Mouse (Mus musculus): ENCODE measurements around the gene Isy1. TPM values are rescaled to one million over a fixed set of nuclear protein-coding genes. Genes with fewer than 3 reads are reported as not detected.

Isy1 gene
- polyA plus RNA-seq, 1 experiment from 2014 or later = 29.1 TPM

- no peak overlapping the region for H3K4me3 ChIP-seq (ENCODE audit: low read length)
- no peak overlapping the region for H3K9ac ChIP-seq (ENCODE audit: low read length)
- no peaks in the 10 kb centered on the region for H3K9me3 ChIP-seq (replicated peaks; ENCODE audit: control insufficient read depth, low read length)
- no peak for ATAC-seq (replicated peaks; ENCODE audit: extremely low read depth, insufficient read depth, low FRiP score)
- WGBS = 54% methylated on average over 7 of the region's 7 CpGs
- no peaks in the 10 kb centered on the region for H3K27me3 ChIP-seq (ENCODE audit: control insufficient read depth, insufficient read depth, low read length)
- H3K4me2 ChIP-seq (ENCODE audit: low read depth, low read length) = no peak overlapping the region
- peaks cover 15% of the 10 kb centered on the region for H3K4me1 ChIP-seq (ENCODE audit: control insufficient read depth, insufficient read depth, low read length)
- no peak overlapping the region for H3K27ac ChIP-seq (ENCODE audit: low read length)
- H3K36me3 ChIP-seq (ENCODE audit: control insufficient read depth, insufficient read depth) = peaks cover 8% of the 10 kb centered on the region; the same call in 1 of the 2 replicates
Measured at GRCm38 (mm10) chr6:87790779-87791480, 47.7 kb downstream of the Isy1 start.

GRCm38 (mm10) chr6:87789791-87790190 lies 48.8 kb downstream of the Isy1 start:
- H3K4me3 ChIP-seq (ENCODE audit: low read length) = no peak overlapping the region
- H3K4me1 ChIP-seq (ENCODE audit: control insufficient read depth, insufficient read depth, low read length) = peaks cover 15% of the 10 kb centered on the region
- H3K9me3 ChIP-seq (replicated peaks; ENCODE audit: control insufficient read depth, low read length) = no peaks in the 10 kb centered on the region
- WGBS = 85% methylated on average over 6 of the region's 6 CpGs
- peaks cover 8% of the 10 kb centered on the region; the same call in 1 of the 2 replicates for H3K36me3 ChIP-seq (ENCODE audit: control insufficient read depth, insufficient read depth)
- ATAC-seq (replicated peaks; ENCODE audit: extremely low read depth, insufficient read depth, low FRiP score) = no peak
- H3K27ac ChIP-seq (ENCODE audit: low read length) = no peak overlapping the region
- H3K4me2 ChIP-seq (ENCODE audit: low read depth, low read length) = no peak overlapping the region
- H3K27me3 ChIP-seq (ENCODE audit: control insufficient read depth, insufficient read depth, low read length) = no peaks in the 10 kb centered on the region
- no peak overlapping the region for H3K9ac ChIP-seq (ENCODE audit: low read length)

GRCm38 (mm10) chr6:87788896-87789587 lies 49.6 kb downstream of the Isy1 start:
- Histone ChIP-seq H3K4me2 (ENCODE audit: low read depth, low read length) (no peak overlapping the region), H3K27ac (ENCODE audit: low read length) (peak overlapping the region; percentile 71), H3K4me3 (ENCODE audit: low read length) (no peak overlapping the region), H3K36me3 (ENCODE audit: control insufficient read depth, insufficient read depth) (peaks cover 8% of the 10 kb centered on the region; the same call in 1 of the 2 replicates), H3K9ac (ENCODE audit: low read length) (no peak overlapping the region), H3K27me3 (ENCODE audit: control insufficient read depth, insufficient read depth, low read length) (no peaks in the 10 kb centered on the region), H3K4me1 (ENCODE audit: control insufficient read depth, insufficient read depth, low read length) (peaks cover 15% of the 10 kb centered on the region), H3K9me3 (replicated peaks; ENCODE audit: control insufficient read depth, low read length) (no peaks in the 10 kb centered on the region)
- 31% methylated on average over 5 of the region's 5 CpGs for WGBS
- peak; percentile 58; the same call in 1 of the 2 replicates for ATAC-seq (replicated peaks; ENCODE audit: extremely low read depth, insufficient read depth, low FRiP score)

- Histone ChIP-seq H3K27ac (ENCODE audit: low read length) (no peak overlapping the region), H3K36me3 (ENCODE audit: control insufficient read depth, insufficient read depth) (peaks cover 8% of the 10 kb centered on the region; the same call in 1 of the 2 replicates), H3K4me2 (ENCODE audit: low read depth, low read length) (no peak overlapping the region), H3K9me3 (replicated peaks; ENCODE audit: control insufficient read depth, low read length) (no peaks in the 10 kb centered on the region), H3K4me3 (ENCODE audit: low read length) (no peak overlapping the region), H3K9ac (ENCODE audit: low read length) (no peak overlapping the region), H3K27me3 (ENCODE audit: control insufficient read depth, insufficient read depth, low read length) (no peaks in the 10 kb centered on the region), H3K4me1 (ENCODE audit: control insufficient read depth, insufficient read depth, low read length) (peaks cover 15% of the 10 kb centered on the region)
- ATAC-seq (replicated peaks; ENCODE audit: extremely low read depth, insufficient read depth, low FRiP score) = no peak
- 90% methylated on average over 9 of the region's 9 CpGs for WGBS
Measured at GRCm38 (mm10) chr6:87788266-87788895, 50.2 kb downstream of the Isy1 start.

- WGBS = 75% methylated on average over 6 of the region's 6 CpGs
- peaks cover 15% of the 10 kb centered on the region for H3K4me1 ChIP-seq (ENCODE audit: control insufficient read depth, insufficient read depth, low read length)
Measured at GRCm38 (mm10) chr6:87787108-87787890, 51.3 kb downstream of the Isy1 start.

GRCm38 (mm10) chr6:87786621-87787020 lies 52.0 kb downstream of the Isy1 start:
- H3K4me2 ChIP-seq (ENCODE audit: low read depth, low read length) = no peak overlapping the region
- 78% methylated on average over 5 of the region's 5 CpGs for WGBS
- no peak overlapping the region for H3K4me3 ChIP-seq (ENCODE audit: low read length)
- no peak for ATAC-seq (replicated peaks; ENCODE audit: extremely low read depth, insufficient read depth, low FRiP score)
- H3K27me3 ChIP-seq (ENCODE audit: control insufficient read depth, insufficient read depth, low read length) = no peaks in the 10 kb centered on the region
- H3K9me3 ChIP-seq (replicated peaks; ENCODE audit: control insufficient read depth, low read length) = no peaks in the 10 kb centered on the region
- H3K36me3 ChIP-seq (ENCODE audit: control insufficient read depth, insufficient read depth) = no peaks in the 10 kb centered on the region
- H3K9ac ChIP-seq (ENCODE audit: low read length) = no peak overlapping the region
- peaks cover 15% of the 10 kb centered on the region for H3K4me1 ChIP-seq (ENCODE audit: control insufficient read depth, insufficient read depth, low read length)
- no peak overlapping the region for H3K27ac ChIP-seq (ENCODE audit: low read length)

More at GRCm38 (mm10) chr6:87787108-87787890, 51.3 kb downstream of the Isy1 start:
- Histone ChIP-seq H3K27ac (ENCODE audit: low read length) (no peak overlapping the region), H3K4me2 (ENCODE audit: low read depth, low read length) (no peak overlapping the region), H3K4me3 (ENCODE audit: low read length) (no peak overlapping the region), H3K9me3 (replicated peaks; ENCODE audit: control insufficient read depth, low read length) (no peaks in the 10 kb centered on the region), H3K9ac (ENCODE audit: low read length) (no peak overlapping the region), H3K27me3 (ENCODE audit: control insufficient read depth, insufficient read depth, low read length) (no peaks in the 10 kb centered on the region), H3K36me3 (ENCODE audit: control insufficient read depth, insufficient read depth) (peaks cover 2% of the 10 kb centered on the region; the same call in 1 of the 2 replicates)
- no peak for ATAC-seq (replicated peaks; ENCODE audit: extremely low read depth, insufficient read depth, low FRiP score)

- Histone ChIP-seq H3K27me3 (ENCODE audit: control insufficient read depth, insufficient read depth, low read length) (no peaks in the 10 kb centered on the region), H3K36me3 (ENCODE audit: control insufficient read depth, insufficient read depth) (no peaks in the 10 kb centered on the region), H3K9ac (ENCODE audit: low read length) (no peak overlapping the region), H3K4me3 (ENCODE audit: low read length) (no peak overlapping the region), H3K9me3 (replicated peaks; ENCODE audit: control insufficient read depth, low read length) (no peaks in the 10 kb centered on the region), H3K27ac (ENCODE audit: low read length) (no peak overlapping the region), H3K4me1 (ENCODE audit: control insufficient read depth, insufficient read depth, low read length) (peaks cover 7% of the 10 kb centered on the region), H3K4me2 (ENCODE audit: low read depth, low read length) (no peak overlapping the region)
- WGBS = 45% methylated on average over 8 of the region's 8 CpGs
- no peak for ATAC-seq (replicated peaks; ENCODE audit: extremely low read depth, insufficient read depth, low FRiP score)
Measured at GRCm38 (mm10) chr6:87784033-87784432, 54.6 kb downstream of the Isy1 start.

GRCm38 (mm10) chr6:87780546-87781301 lies 57.9 kb downstream of the Isy1 start:
- no peaks in the 10 kb centered on the region for H3K9me3 ChIP-seq (replicated peaks; ENCODE audit: control insufficient read depth, low read length)
- H3K9ac ChIP-seq (ENCODE audit: low read length) = no peak overlapping the region
- H3K27ac ChIP-seq (ENCODE audit: low read length) = no peak overlapping the region
- H3K27me3 ChIP-seq (ENCODE audit: control insufficient read depth, insufficient read depth, low read length) = no peaks in the 10 kb centered on the region
- H3K4me2 ChIP-seq (ENCODE audit: low read depth, low read length) = no peak overlapping the region
- no peak overlapping the region for H3K4me3 ChIP-seq (ENCODE audit: low read length)
- WGBS = 74% methylated on average over 10 of the region's 10 CpGs
- peaks cover 11% of the 10 kb centered on the region for H3K4me1 ChIP-seq (ENCODE audit: control insufficient read depth, insufficient read depth, low read length)
- no peaks in the 10 kb centered on the region for H3K36me3 ChIP-seq (ENCODE audit: control insufficient read depth, insufficient read depth)
- no peak for ATAC-seq (replicated peaks; ENCODE audit: extremely low read depth, insufficient read depth, low FRiP score)

All from heart, embryonic 16.5 days (tissue).